Mouse (Mus musculus): ENCODE results near the gene Dennd1b. TPM values are rescaled to one million over a fixed set of nuclear protein-coding genes. Genes with fewer than 3 reads are reported as not detected.

Gene Dennd1b
- total and polyA plus RNA-seq, 3 experiments, result 6.4 to 23.7 (median 22.3) TPM

- no peak for TF ChIP-seq EP300 (IDR thresholded peaks at IDR 0.05; ENCODE audit: insufficient read depth, low read depth, low read length)
- TF ChIP-seq POLR2A (IDR thresholded peaks at IDR 0.05; ENCODE audit: insufficient read depth, low read depth, low read length), result no peak
- no peak for TF ChIP-seq CTCF (IDR thresholded peaks at IDR 0.05)
- no peak for DNase-seq
- H3K9ac ChIP-seq (ENCODE audit: low read depth, low read length), result no peak overlapping the region
- no peaks in the 10 kb centered on the region for H3K27me3 ChIP-seq (ENCODE audit: control insufficient read depth, insufficient read depth, low read length)
- peaks cover 7% of the 10 kb centered on the region for H3K4me1 ChIP-seq (ENCODE audit: control insufficient read depth, insufficient read depth, low read length)
- no peak overlapping the region for H3K4me3 ChIP-seq
- peaks cover 8% of the 10 kb centered on the region for H3K36me3 ChIP-seq (ENCODE audit: control insufficient read depth, insufficient read depth, low read length)
- no peaks in the 10 kb centered on the region for H3K79me2 ChIP-seq (replicated peaks; ENCODE audit: control insufficient read depth, insufficient read depth, low read length)
- intact Hi-C loops (cut with DNase I), result no loop called here
- 57% methylated on average over 2 of the region's 2 CpGs for WGBS
- H3K27ac ChIP-seq, result no peak overlapping the region; the same call in 1 of the 2 replicates
These were observed 39.0 kb upstream of the Dennd1b start for GRCm38 (mm10) chr1:138924282-138924681.

- Histone ChIP-seq H3K4me1 (ENCODE audit: control insufficient read depth, insufficient read depth, low read length) (peaks cover 13% of the 10 kb centered on the region), H3K36me3 (ENCODE audit: control insufficient read depth, insufficient read depth, low read length) (peaks cover 13% of the 10 kb centered on the region), H3K27me3 (ENCODE audit: control insufficient read depth, insufficient read depth, low read length) (no peaks in the 10 kb centered on the region), H3K27ac (peak overlapping the region; percentile 85), H3K79me2 (replicated peaks; ENCODE audit: control insufficient read depth, insufficient read depth, low read length) (no peaks in the 10 kb centered on the region), H3K4me3 (peak overlapping the region; percentile 21; the same call in 1 of the 2 replicates), H3K9ac (ENCODE audit: low read depth, low read length) (no peak overlapping the region)
- intact Hi-C loops (cut with DNase I), result loop anchor here (2.0 to 5.0 kb wide), 3 partner anchors 16 to 72 kb away; partner anchors contain the start of genes 2310009B15Rik and Dennd1b
- WGBS, result 25% methylated on average over 11 of the region's 11 CpGs
- 0 out of 2 replicates have a peak, but pooled peaks have one; percentile 22 for TF ChIP-seq POLR2A (IDR thresholded peaks at IDR 0.05; ENCODE audit: insufficient read depth, low read depth, low read length)
- TF ChIP-seq CTCF (IDR thresholded peaks at IDR 0.05), result no peak
- peak; percentile 41 to 76 for DNase-seq
These were observed 34.4 kb upstream of the Dennd1b start for GRCm38 (mm10) chr1:138928671-138929483.

GRCm38 (mm10) chr1:138929985-138930384 is 33.2 kb upstream of the Dennd1b start:
- Histone ChIP-seq H3K4me3 (no peak overlapping the region), H3K27me3 (ENCODE audit: control insufficient read depth, insufficient read depth, low read length) (no peaks in the 10 kb centered on the region), H3K79me2 (replicated peaks; ENCODE audit: control insufficient read depth, insufficient read depth, low read length) (no peaks in the 10 kb centered on the region), H3K27ac (no peak overlapping the region; the same call in 1 of the 2 replicates), H3K36me3 (ENCODE audit: control insufficient read depth, insufficient read depth, low read length) (peaks cover 8% of the 10 kb centered on the region), H3K9ac (ENCODE audit: low read depth, low read length) (no peak overlapping the region), H3K4me1 (ENCODE audit: control insufficient read depth, insufficient read depth, low read length) (peaks cover 11% of the 10 kb centered on the region)
- intact Hi-C loops (cut with DNase I), result loop anchor here (2.0 to 5.0 kb wide), 3 partner anchors 17 to 73 kb away; partner anchors contain the start of genes 2310009B15Rik and Dennd1b
- 11% methylated on average over 3 of the region's 3 CpGs for WGBS
- TF ChIP-seq EP300 (IDR thresholded peaks at IDR 0.05; ENCODE audit: insufficient read depth, low read depth, low read length), result no peak
- TF ChIP-seq POLR2A (IDR thresholded peaks at IDR 0.05; ENCODE audit: insufficient read depth, low read depth, low read length), result no peak
- no peak for TF ChIP-seq CTCF (IDR thresholded peaks at IDR 0.05)
- no peak for DNase-seq

DNA sequence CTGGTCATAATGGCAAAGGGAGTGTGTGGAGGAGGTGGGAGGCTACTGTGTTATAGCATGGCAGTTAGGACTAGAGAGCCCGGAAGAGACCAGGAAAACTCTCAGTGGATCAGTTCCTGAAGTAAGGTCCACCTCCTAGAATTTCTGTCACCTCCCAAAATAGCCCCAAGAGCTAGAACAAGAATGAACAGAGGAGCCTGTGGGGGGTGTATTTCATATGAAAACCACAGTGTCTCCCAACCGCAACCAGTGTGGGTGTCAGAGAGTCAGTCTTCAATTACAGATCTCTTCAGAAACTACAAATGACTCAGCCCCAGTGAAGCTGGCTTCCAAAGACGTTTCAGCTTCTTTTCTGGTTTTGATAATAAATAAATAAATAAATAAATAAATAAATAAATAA is 32.4 kb upstream of the Dennd1b start:
- Histone ChIP-seq H3K27me3 (ENCODE audit: control insufficient read depth, insufficient read depth, low read length) (no peaks in the 10 kb centered on the region), H3K4me3 (no peak overlapping the region), H3K4me1 (ENCODE audit: control insufficient read depth, insufficient read depth, low read length) (peaks cover 11% of the 10 kb centered on the region), H3K36me3 (ENCODE audit: control insufficient read depth, insufficient read depth, low read length) (peaks cover 6% of the 10 kb centered on the region), H3K9ac (ENCODE audit: low read depth, low read length) (no peak overlapping the region), H3K79me2 (replicated peaks; ENCODE audit: control insufficient read depth, insufficient read depth, low read length) (no peaks in the 10 kb centered on the region), H3K27ac (no peak overlapping the region)
- DNase-seq, result no peak
- WGBS, result 34% methylated on average over 3 of the region's 3 CpGs
- intact Hi-C loops (cut with DNase I), result no loop called here
- TF ChIP-seq EP300 (IDR thresholded peaks at IDR 0.05; ENCODE audit: insufficient read depth, low read depth, low read length) (no peak), POLR2A (IDR thresholded peaks at IDR 0.05; ENCODE audit: insufficient read depth, low read depth, low read length) (no peak), CTCF (IDR thresholded peaks at IDR 0.05) (no peak)

DNA sequence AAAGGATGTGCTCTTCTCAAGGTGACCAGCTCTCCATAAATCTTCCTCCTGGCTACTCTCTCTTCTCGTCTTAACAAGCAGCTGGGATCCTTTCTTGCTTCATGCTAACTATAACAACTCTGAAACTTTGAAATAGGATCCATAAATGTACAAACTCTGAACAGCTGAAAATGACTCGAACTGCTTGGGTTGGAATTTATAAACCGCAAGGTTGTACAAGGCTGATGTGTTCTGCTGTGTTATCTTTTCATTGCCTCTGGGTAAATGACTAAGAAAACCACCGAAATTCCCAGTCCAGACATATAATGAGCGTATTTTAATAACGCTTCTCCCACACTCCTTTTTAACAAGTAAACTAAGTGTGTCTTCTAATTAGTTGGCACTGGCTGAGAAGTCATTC is 27.1 kb upstream of the Dennd1b start:
- intact Hi-C loops (cut with DNase I), result no loop called here
- no peak overlapping the region for H3K27ac ChIP-seq
- no peak for DNase-seq
- H3K36me3 ChIP-seq (ENCODE audit: control insufficient read depth, insufficient read depth, low read length), result peaks cover 2% of the 10 kb centered on the region; the same call in 1 of the 2 replicates
- WGBS, result 84% methylated on average over 6 of the region's 6 CpGs
- H3K4me3 ChIP-seq, result no peak overlapping the region
- no peak overlapping the region for H3K9ac ChIP-seq (ENCODE audit: low read depth, low read length)
- H3K4me1 ChIP-seq (ENCODE audit: control insufficient read depth, insufficient read depth, low read length), result no peaks in the 10 kb centered on the region
- H3K79me2 ChIP-seq (replicated peaks; ENCODE audit: control insufficient read depth, insufficient read depth, low read length), result no peaks in the 10 kb centered on the region
- no peaks in the 10 kb centered on the region for H3K27me3 ChIP-seq (ENCODE audit: control insufficient read depth, insufficient read depth, low read length)
- TF ChIP-seq EP300 (IDR thresholded peaks at IDR 0.05; ENCODE audit: insufficient read depth, low read depth, low read length) (no peak), POLR2A (IDR thresholded peaks at IDR 0.05; ENCODE audit: insufficient read depth, low read depth, low read length) (no peak), CTCF (IDR thresholded peaks at IDR 0.05) (no peak)
